Mouse (Mus musculus): Measurements from ENCODE around the gene Fra10ac1.

DNA sequence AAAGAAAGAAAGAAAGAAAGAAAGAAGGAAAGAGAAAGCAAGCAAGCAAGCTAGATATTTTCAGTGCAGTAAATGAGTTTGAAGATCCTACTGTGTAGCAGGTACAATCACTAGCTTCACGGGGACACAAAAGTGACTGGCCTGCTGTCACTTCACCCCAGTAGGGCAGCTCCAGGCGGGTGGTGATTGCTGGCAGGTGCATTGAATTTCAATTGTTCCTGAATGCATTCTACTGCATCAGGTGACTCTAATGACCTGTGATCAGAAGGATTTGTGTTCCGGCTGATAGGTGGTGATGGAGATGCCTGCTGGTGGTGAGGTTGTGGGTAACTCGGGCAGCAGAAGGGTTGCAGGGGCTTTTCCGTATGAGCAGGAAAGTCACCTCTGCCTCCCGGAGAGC, 47.1 kb upstream of the Fra10ac1 start:
- no peak for TF ChIP-seq CTCF (IDR thresholded peaks at IDR 0.05; ENCODE audit: low read depth)
- TF ChIP-seq EP300 (IDR thresholded peaks at IDR 0.05; ENCODE audit: low read depth), result no peak
